Comparison of ENCODE assay signal across 22 mouse cellular contexts in genomic region chr1:128578454-128578853, GRCm38 (mm10). TPM values are rescaled to one million over a fixed set of nuclear protein-coding genes. Genes with fewer than 3 reads are reported as not detected.
DNase-seq lines count a peak whose midpoint lies in the region; ATAC-seq lines count a peak whose summit lies in the region.
"Had no signal": no experiment of that assay in that cellular context is flagged by ENCODE, and none has a peak within 500 bp of the region (broad histone marks: within the 10 kb centered on the region; RNA-seq: fewer than 3 reads in every experiment).

No protein-coding gene starts in this region.

- no peaks in the 10 kb centered on the region for H3K27me3 ChIP-seq in midbrain, embryonic 11.5 days (ENCODE audit: control insufficient read depth, insufficient read depth, low read length)
- H3K27me3 ChIP-seq in midbrain, embryonic 16.5 days (ENCODE audit: control insufficient read depth, insufficient read depth, low read depth, low read length), result no peaks in the 10 kb centered on the region
- H3K27me3 ChIP-seq in forebrain, embryonic 13.5 days, result no peaks in the 10 kb centered on the region
- no peaks in the 10 kb centered on the region for H3K27me3 ChIP-seq in hindbrain, embryonic 16.5 days (replicated peaks; ENCODE audit: control insufficient read depth, insufficient read depth, low read length)
- no peaks in the 10 kb centered on the region for H3K27me3 ChIP-seq in neural tube, embryonic 14.5 days (ENCODE audit: control insufficient read depth, insufficient read depth, low read length)
- H3K27me3 ChIP-seq: heart, embryonic 13.5 days; megakaryocyte, embryonic 14.5 days; Patski had no signal

- peaks cover 5% of the 10 kb centered on the region for H3K9me3 ChIP-seq in midbrain, embryonic 11.5 days (ENCODE audit: control insufficient read depth, low read length)
- H3K9me3 ChIP-seq in midbrain, embryonic 16.5 days (replicated peaks; ENCODE audit: control insufficient read depth, low read length, poor library complexity, severe bottlenecking), result no peaks in the 10 kb centered on the region
- H3K9me3 ChIP-seq in forebrain, embryonic 13.5 days (replicated peaks), result no peaks in the 10 kb centered on the region
- no peaks in the 10 kb centered on the region for H3K9me3 ChIP-seq in hindbrain, embryonic 16.5 days (ENCODE audit: control insufficient read depth, low read length)
- no peaks in the 10 kb centered on the region for H3K9me3 ChIP-seq in neural tube, embryonic 14.5 days (ENCODE audit: control insufficient read depth, low read length)
- H3K9me3 ChIP-seq: heart, embryonic 13.5 days had no signal

- H3K36me3 ChIP-seq in midbrain, embryonic 11.5 days (ENCODE audit: control insufficient read depth, insufficient read depth, low read length), result no peaks in the 10 kb centered on the region
- no peaks in the 10 kb centered on the region for H3K36me3 ChIP-seq in midbrain, embryonic 16.5 days (ENCODE audit: control insufficient read depth, insufficient read depth, low read length)
- H3K36me3 ChIP-seq in forebrain, embryonic 13.5 days (ENCODE audit: poor library complexity, severe bottlenecking), result no peaks in the 10 kb centered on the region
- H3K36me3 ChIP-seq in hindbrain, embryonic 16.5 days (ENCODE audit: control insufficient read depth, insufficient read depth, low read length), result no peaks in the 10 kb centered on the region
- no peaks in the 10 kb centered on the region for H3K36me3 ChIP-seq in neural tube, embryonic 14.5 days (ENCODE audit: control insufficient read depth, insufficient read depth, low read length)
- H3K36me3 ChIP-seq: heart, embryonic 13.5 days had no signal

- peaks cover 18% of the 10 kb centered on the region for H3K4me1 ChIP-seq in midbrain, embryonic 11.5 days (ENCODE audit: control insufficient read depth, insufficient read depth, low read length)
- H3K4me1 ChIP-seq in midbrain, embryonic 16.5 days (ENCODE audit: control insufficient read depth, insufficient read depth, low read length), result no peaks in the 10 kb centered on the region
- H3K4me1 ChIP-seq in forebrain, embryonic 13.5 days, result peaks cover 20% of the 10 kb centered on the region
- H3K4me1 ChIP-seq in hindbrain, embryonic 16.5 days (ENCODE audit: control insufficient read depth, insufficient read depth, low read depth, low read length), result no peaks in the 10 kb centered on the region
- H3K4me1 ChIP-seq in neural tube, embryonic 14.5 days (ENCODE audit: control insufficient read depth, insufficient read depth, low read length), result no peaks in the 10 kb centered on the region
- H3K4me1 ChIP-seq: heart, embryonic 13.5 days had no signal

- no peak overlapping the region for H3K4me3 ChIP-seq in midbrain, embryonic 11.5 days (ENCODE audit: low read depth, low read length)
- H3K4me3 ChIP-seq in midbrain, embryonic 16.5 days (ENCODE audit: low read depth, low read length), result no peak overlapping the region
- H3K4me3 ChIP-seq in forebrain, embryonic 13.5 days, result no peak overlapping the region
- no peak overlapping the region for H3K4me3 ChIP-seq in hindbrain, embryonic 16.5 days (ENCODE audit: low read length)
- no peak overlapping the region for H3K4me3 ChIP-seq in neural tube, embryonic 14.5 days (ENCODE audit: low read depth, low read length)
- H3K4me3 ChIP-seq: gastrocnemius, adult 2 months; heart, embryonic 13.5 days; megakaryocyte, embryonic 14.5 days; myocyte had no signal

- H3K4me2 ChIP-seq in midbrain, embryonic 11.5 days, result no peak overlapping the region
- no peak overlapping the region for H3K4me2 ChIP-seq in midbrain, embryonic 16.5 days (ENCODE audit: low read length)
- H3K4me2 ChIP-seq in forebrain, embryonic 13.5 days, result no peak overlapping the region
- H3K4me2 ChIP-seq in hindbrain, embryonic 16.5 days (ENCODE audit: low read length), result no peak overlapping the region
- H3K4me2 ChIP-seq in neural tube, embryonic 14.5 days (ENCODE audit: low read depth, low read length), result no peak overlapping the region
- H3K4me2 ChIP-seq: heart, embryonic 13.5 days; liver, embryonic 11.5 days had no signal

- peak; percentile 74 for ATAC-seq in midbrain, embryonic 11.5 days (ENCODE audit: low FRiP score)
- ATAC-seq in midbrain, embryonic 16.5 days, result no peak
- ATAC-seq in forebrain, embryonic 13.5 days, result peak; percentile 52; the same call in 1 of the 2 replicates
- 0 out of 2 replicates have a peak, but pooled peaks have one; percentile 42 for ATAC-seq in hindbrain, embryonic 16.5 days
- peak; percentile 41; the same call in 1 of the 2 replicates for ATAC-seq in neural tube, embryonic 14.5 days (ENCODE audit: low read depth)
- ATAC-seq: activated CD4-positive, CD25-positive, alpha-beta regulatory T cell, adult 4 months; intestine, embryonic 16.5 days; Patski had no signal

- WGBS in midbrain, embryonic 11.5 days, result 22% methylated on average over 2 of the region's 2 CpGs
- WGBS in midbrain, embryonic 16.5 days, result 32% methylated on average over 2 of the region's 2 CpGs
- 17% methylated on average over 2 of the region's 2 CpGs for WGBS in forebrain, embryonic 13.5 days
- WGBS in hindbrain, embryonic 16.5 days, result 22% methylated on average over 2 of the region's 2 CpGs
- WGBS in neural tube, embryonic 14.5 days, result 31% methylated on average over 2 of the region's 2 CpGs

- H3K9ac ChIP-seq in midbrain, embryonic 11.5 days (ENCODE audit: low read length), result no peak overlapping the region
- no peak overlapping the region for H3K9ac ChIP-seq in midbrain, embryonic 16.5 days (ENCODE audit: low read depth, low read length)
- H3K9ac ChIP-seq in forebrain, embryonic 13.5 days, result no peak overlapping the region
- no peak overlapping the region for H3K9ac ChIP-seq in hindbrain, embryonic 16.5 days (ENCODE audit: low read depth, low read length)
- H3K9ac ChIP-seq in neural tube, embryonic 14.5 days (replicated peaks; ENCODE audit: low read depth, low read length), result no peak overlapping the region
- H3K9ac ChIP-seq: heart, embryonic 13.5 days had no signal

- H3K27ac ChIP-seq in midbrain, embryonic 11.5 days (ENCODE audit: low read depth, low read length), result peak overlapping the region; percentile 16; the same call in 1 of the 2 replicates
- H3K27ac ChIP-seq in midbrain, embryonic 16.5 days (ENCODE audit: low read length), result no peak overlapping the region
- no peak overlapping the region for H3K27ac ChIP-seq in forebrain, embryonic 13.5 days
- no peak overlapping the region for H3K27ac ChIP-seq in hindbrain, embryonic 16.5 days (ENCODE audit: low read depth, low read length)
- no peak overlapping the region for H3K27ac ChIP-seq in neural tube, embryonic 14.5 days (ENCODE audit: low read depth, low read length)
- H3K27ac ChIP-seq: gastrocnemius, adult 2 months; heart, embryonic 13.5 days had no signal

- DNase-seq in midbrain, embryonic 11.5 days (ENCODE audit: low spot score, missing footprints), result peak; percentile 87
- no peak for DNase-seq in kidney, postnatal 10 days
- no peak for DNase-seq in urinary bladder, postnatal 10 days (ENCODE audit: low spot score)
- DNase-seq in lung, postnatal 14 days, result no peak
- DNase-seq: adrenal gland, postnatal 14 days; cerebellum, adult 11 months; cerebellum, postnatal 14 days; gastrocnemius, adult 2 months; kidney, postnatal 4 days; layer of hippocampus, adult 9-11 months; lung, adult 18-20 months had no signal

RNA-seq across cellular contexts. Expression of gene Cxcr4, which starts 13.6 kb away (rescaled TPM):
- polyA plus RNA-seq in midbrain, embryonic 11.5 days (2014; fragmentation: Nextera tagmentation; extraction: Ambion mirVana), result 22.6 and 25.6 TPM in 2 replicates
- polyA plus RNA-seq in midbrain, embryonic 16.5 days (2015; fragmentation: Nextera tagmentation; extraction: Ambion mirVana), result 4.0 and 5.6 TPM in 2 replicates
- polyA plus RNA-seq in forebrain, embryonic 13.5 days (2015; fragmentation: Nextera tagmentation; extraction: Ambion mirVana), result 5.8 and 9.1 TPM in 2 replicates
- polyA plus RNA-seq in hindbrain, embryonic 16.5 days (2015; fragmentation: Nextera tagmentation; extraction: Ambion mirVana), result 5.9 and 8.2 TPM in 2 replicates
- 5.6 and 6.8 TPM in 2 replicates for polyA plus RNA-seq in neural tube, embryonic 14.5 days (2014; fragmentation: Nextera tagmentation; extraction: Ambion mirVana)
